9 mouse cellular contexts compared by ENCODE assay signal in the genomic region with DNA sequence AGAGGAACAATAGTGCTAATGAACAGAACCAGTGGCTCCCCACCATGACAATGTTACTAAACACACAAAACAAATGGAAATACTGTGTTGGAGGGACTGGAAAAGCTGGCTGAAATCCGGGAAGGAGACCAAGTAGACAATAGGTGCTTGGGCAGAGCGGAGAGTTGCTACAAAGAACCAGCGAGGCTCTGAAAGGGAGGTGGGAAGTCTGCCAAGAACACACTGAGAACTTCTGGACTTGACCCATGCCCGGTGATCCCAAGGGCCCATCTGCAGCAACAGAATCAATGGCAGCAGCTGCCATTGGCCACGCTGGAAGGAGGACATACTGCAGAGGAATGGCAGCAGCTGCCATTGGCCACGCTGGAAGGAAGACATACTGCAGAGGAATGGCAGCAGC. TPM values are rescaled to one million over a fixed set of nuclear protein-coding genes. Genes with fewer than 3 reads are reported as not detected.
DNase-seq lines count a peak whose midpoint lies in the region; ATAC-seq lines count a peak whose summit lies in the region.
"Had no signal": no experiment of that assay in that cellular context is flagged by ENCODE, and none has a peak within 500 bp of the region (broad histone marks: within the 10 kb centered on the region; RNA-seq: fewer than 3 reads in every experiment).

No protein-coding gene starts in this region.

- DNase-seq in cerebellum, postnatal 10 days, result peak; percentile 62 to 71
- no peak for DNase-seq in cerebellum, adult 9-10 months
- peak; percentile 83 for DNase-seq in kidney, adult 11 months
- peak; percentile 50 for DNase-seq in Muller cell, postnatal 12 days (ENCODE audit: inconsistent ontology term)
- DNase-seq in kidney, postnatal 14 days, result peak; percentile 85
- DNase-seq in spleen, adult 18-20 months, result no peak
- DNase-seq in lung, postnatal 4 days, result no peak
- DNase-seq: gastrocnemius, postnatal 25 days had no signal

- H3K4me2 ChIP-seq in kidney, embryonic 14.5 days (replicated peaks; ENCODE audit: low read depth, low read length), result no peak overlapping the region

- H3K9ac ChIP-seq in kidney, embryonic 14.5 days (ENCODE audit: low read depth, low read length), result no peak overlapping the region

- no peaks in the 10 kb centered on the region for H3K4me1 ChIP-seq in kidney, embryonic 14.5 days (ENCODE audit: control insufficient read depth, insufficient read depth, low read length)

- no peak overlapping the region for H3K27ac ChIP-seq in kidney, embryonic 14.5 days (ENCODE audit: low read depth, low read length)

- H3K36me3 ChIP-seq in kidney, embryonic 14.5 days (ENCODE audit: control insufficient read depth, insufficient read depth, low read length), result no peaks in the 10 kb centered on the region

- no peak for ATAC-seq in kidney, embryonic 14.5 days (ENCODE audit: low FRiP score, low TSS enrichment)

- H3K9me3 ChIP-seq in kidney, embryonic 14.5 days (ENCODE audit: control insufficient read depth, low read length), result no peaks in the 10 kb centered on the region

- 89% methylated on average over 5 of the region's 6 CpGs for WGBS in kidney, embryonic 14.5 days

- no peak overlapping the region for H3K4me3 ChIP-seq in kidney, embryonic 14.5 days (ENCODE audit: low read length)

- no peaks in the 10 kb centered on the region for H3K27me3 ChIP-seq in kidney, embryonic 14.5 days (ENCODE audit: control insufficient read depth, insufficient read depth, low read length)

RNA-seq across cellular contexts. Expression of a gene that starts 18.8 kb away (rescaled TPM):
- polyA plus RNA-seq in kidney, embryonic 14.5 days (2014; fragmentation: Nextera tagmentation; extraction: Ambion mirVana), result 46.2 and 52.2 TPM in 2 replicates

RNA-seq across cellular contexts. Expression of a gene that starts 43.6 kb away (rescaled TPM):
- 17.8 and 21.3 TPM in 2 replicates for polyA plus RNA-seq in kidney, embryonic 14.5 days (2014; fragmentation: Nextera tagmentation; extraction: Ambion mirVana)

Comparison
In these comparisons a context has a peak if more than half of its experiments do, and no peak if none do; other contexts are left out.
1. DNase-seq: peak in cerebellum, postnatal 10 days (2 of 2), kidney, adult 11 months (single experiment), Muller cell, postnatal 12 days (single experiment) and kidney, postnatal 14 days (single experiment); none in cerebellum, adult 9-10 months (single experiment), spleen, adult 18-20 months (0 of 2) and lung, postnatal 4 days (0 of 2).